Mouse (Mus musculus) embryonic facial prominence, embryonic 13.5 days (tissue): ENCODE measurements at regions not wholly inside any gene's neighbourhood (a gene's known extent, or its start where the extent isn't known, plus 50 kb on each side); places are given as distances from the start of the nearest gene placed in this dataset.

Source experiments
- ATAC-seq: fragments of 200-750 bp; cut with Nextera tagmentation; 2 replicates; pipeline ENCODE4 v1.8.0; 2017; ENCODE audit warnings: low read depth; ENCODE audit not compliant: insufficient number of reproducible peaks, insufficient read depth, low FRiP score, low TSS enrichment
- H3K27ac ChIP-seq: fragments of 300-500 bp; sonication (generic); 2 replicates; pipeline ENCODE4 v1.5.1; 2015; ENCODE audit warnings: moderate library complexity, mild to moderate bottlenecking, inconsistent platforms
- H3K27me3 ChIP-seq: fragments of 300-500 bp; sonication (generic); 2 replicates; pipeline ENCODE4 v1.6.1; 2015; ENCODE audit warnings: mild to moderate bottlenecking, inconsistent platforms
- H3K36me3 ChIP-seq: fragments of 300-500 bp; sonication (generic); 2 replicates; pipeline ENCODE4 v1.6.1; 2015; ENCODE audit warnings: mild to moderate bottlenecking, inconsistent platforms
- H3K4me1 ChIP-seq: fragments of 300-500 bp; sonication (generic); 2 replicates; pipeline ENCODE4 v1.6.1; 2015; ENCODE audit warnings: inconsistent platforms
- H3K4me2 ChIP-seq: fragments of 300-500 bp; sonication (generic); 2 replicates; pipeline ENCODE4 v1.6.1; 2015; ENCODE audit warnings: moderate library complexity, mild to moderate bottlenecking, inconsistent platforms
- H3K4me3 ChIP-seq: fragments of 300-500 bp; sonication (generic); 2 replicates; pipeline ENCODE4 v1.5.1; 2015; ENCODE audit warnings: mild to moderate bottlenecking, inconsistent platforms
- H3K9ac ChIP-seq: fragments of 300-500 bp; sonication (generic); 2 replicates; pipeline ENCODE4 v1.6.1; 2015; ENCODE audit warnings: mild to moderate bottlenecking, inconsistent platforms
- H3K9me3 ChIP-seq: fragments of 300-500 bp; sonication (generic); 2 replicates; pipeline ENCODE4 v1.6.1; 2016; ENCODE audit warnings: inconsistent platforms
- WGBS: fragments of 180-500 bp; shearing (Covaris S2); methylation state at CpG from one replicate; pipeline ENCODE4 v1.1.7; 2015; ENCODE audit warnings: mixed read lengths; 5-methylcytosine and 5-hydroxymethylcytosine counted together

- Histone ChIP-seq H3K9ac (no peak overlapping the region), H3K4me2 (no peak overlapping the region), H3K36me3 (no peaks in the 10 kb centered on the region), H3K27ac (no peak overlapping the region), H3K4me3 (no peak overlapping the region), H3K4me1 (peaks cover 22% of the 10 kb centered on the region), H3K9me3 (no peaks in the 10 kb centered on the region), H3K27me3 (no peaks in the 10 kb centered on the region)
- ATAC-seq: no peak
- 58% methylated on average over 6 of the region's 6 CpGs for WGBS
Measured at GRCm38 (mm10) chr17:70915445-70915844, 62.1 kb upstream of the Tgif1 start.

- no peak for ATAC-seq
- Histone ChIP-seq H3K4me3 (no peak overlapping the region), H3K9ac (no peak overlapping the region), H3K4me1 (no peaks in the 10 kb centered on the region), H3K36me3 (no peaks in the 10 kb centered on the region), H3K27ac (no peak overlapping the region), H3K9me3 (no peaks in the 10 kb centered on the region), H3K4me2 (no peak overlapping the region), H3K27me3 (no peaks in the 10 kb centered on the region)
- WGBS: 72% methylated on average over 2 of the region's 2 CpGs
Measured at GRCm38 (mm10) chr17:70910238-70910637, 56.9 kb upstream of the Tgif1 start.

GRCm38 (mm10) chr17:70909573-70909972 is 56.2 kb upstream of the Tgif1 start:
- 56% methylated on average over 3 of the region's 3 CpGs for WGBS
- no peak overlapping the region for H3K4me2 ChIP-seq
- no peak for ATAC-seq
- no peak overlapping the region for H3K4me3 ChIP-seq
- H3K9ac ChIP-seq: no peak overlapping the region
- H3K4me1 ChIP-seq: no peaks in the 10 kb centered on the region
- no peaks in the 10 kb centered on the region for H3K27me3 ChIP-seq
- no peaks in the 10 kb centered on the region for H3K36me3 ChIP-seq
- no peak overlapping the region for H3K27ac ChIP-seq
- no peaks in the 10 kb centered on the region for H3K9me3 ChIP-seq

- H3K9ac ChIP-seq: 0 out of 2 replicates have a peak overlapping the region, but pooled peaks have one; percentile 40
- 79% methylated on average over 2 of the region's 2 CpGs for WGBS
- H3K27ac ChIP-seq: no peak overlapping the region
- no peak for ATAC-seq
- H3K4me3 ChIP-seq: no peak overlapping the region
- no peak overlapping the region for H3K4me2 ChIP-seq
- H3K9me3 ChIP-seq: no peaks in the 10 kb centered on the region
- H3K36me3 ChIP-seq: no peaks in the 10 kb centered on the region
- no peaks in the 10 kb centered on the region for H3K27me3 ChIP-seq
- no peaks in the 10 kb centered on the region for H3K4me1 ChIP-seq
Measured at GRCm38 (mm10) chr17:70908328-70908727, 55.0 kb upstream of the Tgif1 start.
